Mouse (Mus musculus): ENCODE measurements around the gene Doxl2. TPM values are rescaled to one million over a fixed set of nuclear protein-coding genes. Genes with fewer than 3 reads are reported as not detected.

Doxl2 gene
- polyA plus RNA-seq, 1 experiment: not detected

- TF ChIP-seq CTCF (IDR thresholded peaks at IDR 0.05; ENCODE audit: insufficient read depth, low read depth, low read length): no peak
- no peak for TF ChIP-seq POLR2A (IDR thresholded peaks at IDR 0.05; ENCODE audit: insufficient read depth, low read depth, low read length)
These were observed 6.9 kb upstream of the Doxl2 start for GRCm38 (mm10) chr6:48967868-48968267.

GRCm38 (mm10) chr6:48979616-48980015 is 4.9 kb downstream of the Doxl2 start:
- 58% methylated on average over 1 of the region's 1 CpGs for WGBS
- no peak for TF ChIP-seq POLR2A (IDR thresholded peaks at IDR 0.05; ENCODE audit: insufficient read depth, low read depth, low read length)
- no peak for TF ChIP-seq CTCF (IDR thresholded peaks at IDR 0.05; ENCODE audit: insufficient read depth, low read depth, low read length)
- Histone ChIP-seq H3K27ac (ENCODE audit: insufficient read depth, low read depth, low read length) (no peak overlapping the region), H3K4me3 (ENCODE audit: insufficient read depth, low read depth, low read length) (no peak overlapping the region), H3K4me1 (ENCODE audit: control insufficient read depth, insufficient read depth, low read length) (no peaks in the 10 kb centered on the region)

More at GRCm38 (mm10) chr6:48967868-48968267, 6.9 kb upstream of the Doxl2 start:
- Histone ChIP-seq H3K27ac (ENCODE audit: insufficient read depth, low read depth, low read length) (no peak overlapping the region), H3K4me1 (ENCODE audit: control insufficient read depth, insufficient read depth, low read length) (no peaks in the 10 kb centered on the region), H3K4me3 (ENCODE audit: insufficient read depth, low read depth, low read length) (no peak overlapping the region)

- 73% methylated on average over 3 of the region's 3 CpGs for WGBS
- no peaks in the 10 kb centered on the region for H3K4me1 ChIP-seq (ENCODE audit: control insufficient read depth, insufficient read depth, low read length)
- H3K27ac ChIP-seq (ENCODE audit: insufficient read depth, low read depth, low read length): no peak overlapping the region
- TF ChIP-seq POLR2A (IDR thresholded peaks at IDR 0.05; ENCODE audit: insufficient read depth, low read depth, low read length): no peak
- TF ChIP-seq CTCF (IDR thresholded peaks at IDR 0.05; ENCODE audit: insufficient read depth, low read depth, low read length): no peak
- H3K4me3 ChIP-seq (ENCODE audit: insufficient read depth, low read depth, low read length): no peak overlapping the region
These were observed 7.5 kb downstream of the Doxl2 start for GRCm38 (mm10) chr6:48982305-48982704.

- Histone ChIP-seq H3K4me1 (ENCODE audit: control insufficient read depth, insufficient read depth, low read length) (no peaks in the 10 kb centered on the region), H3K4me3 (ENCODE audit: insufficient read depth, low read depth, low read length) (no peak within 1 kb of the TSS), H3K27ac (ENCODE audit: insufficient read depth, low read depth, low read length) (no peak within 1 kb of the TSS)
- 64% methylated on average over 7 of the region's 7 CpGs for WGBS
- TF ChIP-seq POLR2A (IDR thresholded peaks at IDR 0.05; ENCODE audit: insufficient read depth, low read depth, low read length): no peak
- TF ChIP-seq CTCF (IDR thresholded peaks at IDR 0.05; ENCODE audit: insufficient read depth, low read depth, low read length): no peak
These were observed 11.8 kb downstream of the Doxl2 start, which contains the start of gene Svs1 for GRCm38 (mm10) chr6:48986444-48986990. TSS of gene Svs1 (plus strand) at chr6:48986861.

GRCm38 (mm10) chr6:48989971-48990370 is 15.2 kb downstream of the Doxl2 start:
- Histone ChIP-seq H3K4me1 (ENCODE audit: control insufficient read depth, insufficient read depth, low read length) (no peaks in the 10 kb centered on the region), H3K27ac (ENCODE audit: insufficient read depth, low read depth, low read length) (no peak overlapping the region), H3K4me3 (ENCODE audit: insufficient read depth, low read depth, low read length) (no peak overlapping the region)
- TF ChIP-seq POLR2A (IDR thresholded peaks at IDR 0.05; ENCODE audit: insufficient read depth, low read depth, low read length) (no peak), CTCF (IDR thresholded peaks at IDR 0.05; ENCODE audit: insufficient read depth, low read depth, low read length) (no peak)
- 93% methylated on average over 5 of the region's 5 CpGs for WGBS

- 79% methylated on average over 4 of the region's 4 CpGs for WGBS
- Histone ChIP-seq H3K27ac (ENCODE audit: insufficient read depth, low read depth, low read length) (no peak overlapping the region), H3K4me1 (ENCODE audit: control insufficient read depth, insufficient read depth, low read length) (no peaks in the 10 kb centered on the region), H3K4me3 (ENCODE audit: insufficient read depth, low read depth, low read length) (no peak overlapping the region)
- TF ChIP-seq CTCF (IDR thresholded peaks at IDR 0.05; ENCODE audit: insufficient read depth, low read depth, low read length) (no peak), POLR2A (IDR thresholded peaks at IDR 0.05; ENCODE audit: insufficient read depth, low read depth, low read length) (no peak)
These were observed 17.2 kb downstream of the Doxl2 start for GRCm38 (mm10) chr6:48991991-48992390.

GRCm38 (mm10) chr6:48998186-48998585 is 23.4 kb downstream of the Doxl2 start:
- WGBS: 73% methylated on average over 6 of the region's 6 CpGs
- no peak overlapping the region for H3K4me3 ChIP-seq (ENCODE audit: insufficient read depth, low read depth, low read length)
- TF ChIP-seq POLR2A (IDR thresholded peaks at IDR 0.05; ENCODE audit: insufficient read depth, low read depth, low read length) (no peak), CTCF (IDR thresholded peaks at IDR 0.05; ENCODE audit: insufficient read depth, low read depth, low read length) (no peak)
- H3K4me1 ChIP-seq (ENCODE audit: control insufficient read depth, insufficient read depth, low read length): no peaks in the 10 kb centered on the region
- H3K27ac ChIP-seq (ENCODE audit: insufficient read depth, low read depth, low read length): no peak overlapping the region

GRCm38 (mm10) chr6:48998796-48999195 is 24.0 kb downstream of the Doxl2 start:
- H3K4me3 ChIP-seq (ENCODE audit: insufficient read depth, low read depth, low read length): no peak overlapping the region
- no peak overlapping the region for H3K27ac ChIP-seq (ENCODE audit: insufficient read depth, low read depth, low read length)
- H3K4me1 ChIP-seq (ENCODE audit: control insufficient read depth, insufficient read depth, low read length): no peaks in the 10 kb centered on the region
- WGBS: 94% methylated on average over 4 of the region's 4 CpGs
- TF ChIP-seq CTCF (IDR thresholded peaks at IDR 0.05; ENCODE audit: insufficient read depth, low read depth, low read length) (no peak), POLR2A (IDR thresholded peaks at IDR 0.05; ENCODE audit: insufficient read depth, low read depth, low read length) (no peak)

- no peak for TF ChIP-seq CTCF (IDR thresholded peaks at IDR 0.05; ENCODE audit: insufficient read depth, low read depth, low read length)
- no peak for TF ChIP-seq POLR2A (IDR thresholded peaks at IDR 0.05; ENCODE audit: insufficient read depth, low read depth, low read length)
- Histone ChIP-seq H3K4me1 (ENCODE audit: control insufficient read depth, insufficient read depth, low read length) (no peaks in the 10 kb centered on the region), H3K27ac (ENCODE audit: insufficient read depth, low read depth, low read length) (no peak overlapping the region), H3K4me3 (ENCODE audit: insufficient read depth, low read depth, low read length) (no peak overlapping the region)
- WGBS: 43% methylated on average over 4 of the region's 4 CpGs
These were observed 28.6 kb downstream of the Doxl2 start for GRCm38 (mm10) chr6:49003381-49003780.

All from olfactory bulb, adult 2 months (tissue).